Mouse (Mus musculus) cerebellum, postnatal 10 days (tissue): ENCODE data around the gene P4ha2.

Experiments used
- DNase-seq, 2 experiments: peaks; one replicate each; pipeline ENCODE4 v3.0.0; 2021; ENCODE audit warnings: mixed read lengths in 2 of 2

Gene P4ha2

DNA sequence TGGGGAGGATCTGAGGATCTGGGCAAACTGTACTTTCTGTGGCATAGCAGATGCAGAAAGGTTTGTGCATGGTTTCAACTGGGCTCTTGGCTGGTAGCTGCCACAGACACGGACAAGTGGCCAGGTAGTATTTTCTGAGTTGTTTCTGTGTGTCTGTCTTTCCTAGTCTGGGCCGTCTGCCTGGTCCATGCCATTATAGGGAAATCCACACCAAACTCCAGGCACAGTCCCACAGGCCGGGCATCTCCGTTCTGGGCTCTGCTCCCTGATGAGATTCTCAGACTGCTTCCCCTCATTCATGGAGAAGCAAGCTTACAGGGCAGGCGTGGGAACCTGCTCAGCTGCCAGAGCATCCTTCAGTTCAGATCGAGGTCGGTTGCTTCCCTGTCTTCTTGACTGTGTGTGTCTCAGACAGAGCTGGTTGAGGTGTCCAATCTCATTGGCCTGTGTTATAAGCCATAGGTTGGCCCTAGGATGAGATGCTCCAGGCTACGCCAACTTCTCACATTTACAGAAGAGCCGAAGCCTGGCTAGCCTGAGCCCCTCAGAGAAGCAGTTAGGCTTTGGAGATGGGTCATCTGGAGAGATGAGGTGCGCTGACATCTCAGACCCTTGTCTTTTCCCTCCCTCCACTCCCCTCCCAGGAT is at the start of gene P4ha2:
Gene P4ha2, plus strand, starts transcription at position 51 of the 647 bp plus-strand sequence.
- DNase-seq = peak in 1 of 2 experiments; percentile 29

DNA sequence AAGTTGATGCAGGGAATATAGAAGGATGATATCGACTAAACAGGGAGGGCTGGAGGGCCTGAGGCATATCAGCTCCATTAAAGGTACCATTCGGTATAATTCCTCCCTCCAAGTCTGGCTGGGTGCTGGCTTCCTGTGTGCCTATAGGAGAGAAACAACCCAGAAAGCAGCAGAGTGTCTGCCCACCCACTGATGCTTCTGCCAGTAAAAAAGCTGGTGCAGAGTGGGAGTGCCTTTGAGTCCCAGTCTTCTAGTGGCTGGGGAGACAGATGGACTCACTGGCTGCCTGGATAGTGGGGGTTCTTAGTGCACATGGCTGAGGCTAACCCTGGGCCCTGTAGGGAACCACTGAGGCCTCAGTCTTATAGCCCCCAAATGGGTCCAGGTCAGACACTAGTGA is 49.7 kb upstream of the P4ha2 start:
- DNase-seq = no peak

DNA sequence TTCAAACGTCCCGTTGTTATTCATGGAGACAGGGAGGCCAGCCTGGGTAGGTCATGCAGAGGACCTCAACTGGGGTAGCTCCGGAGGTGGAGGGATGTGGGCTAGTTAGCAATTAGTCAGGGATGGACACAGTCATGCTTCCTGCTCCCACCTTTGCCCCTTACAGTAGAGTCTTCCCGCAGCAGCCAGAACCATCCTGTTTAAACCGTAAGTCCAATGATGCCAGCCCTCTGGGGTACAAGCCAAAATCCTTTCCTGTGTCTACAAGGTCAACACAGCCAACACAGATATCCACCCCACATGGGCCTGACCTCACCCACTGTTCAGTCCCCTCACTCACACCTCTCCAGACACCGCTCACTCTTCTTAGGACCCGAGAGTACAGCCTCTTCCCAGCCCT is 48.7 kb upstream of the P4ha2 start:
- DNase-seq = no peak

DNA sequence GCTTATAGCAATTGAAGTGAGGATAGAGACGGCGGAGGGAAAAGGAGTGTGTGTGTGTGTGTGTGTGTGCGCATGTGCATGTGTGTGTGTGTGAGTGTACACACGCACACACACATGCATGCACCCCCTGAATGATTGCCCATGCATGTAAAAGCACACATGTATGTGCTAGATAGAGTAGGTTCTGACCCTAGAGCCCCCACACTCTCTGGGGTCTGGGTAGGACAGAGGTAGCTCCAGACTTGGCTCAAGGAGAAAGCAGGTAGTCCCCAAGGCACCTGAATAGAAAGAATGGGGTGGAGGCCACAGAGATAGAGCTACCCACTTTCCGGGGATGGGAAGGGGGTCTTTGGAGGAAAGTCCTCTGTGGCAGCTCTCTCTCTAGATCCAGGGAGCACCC is 47.8 kb upstream of the P4ha2 start:
- DNase-seq = no peak

DNA sequence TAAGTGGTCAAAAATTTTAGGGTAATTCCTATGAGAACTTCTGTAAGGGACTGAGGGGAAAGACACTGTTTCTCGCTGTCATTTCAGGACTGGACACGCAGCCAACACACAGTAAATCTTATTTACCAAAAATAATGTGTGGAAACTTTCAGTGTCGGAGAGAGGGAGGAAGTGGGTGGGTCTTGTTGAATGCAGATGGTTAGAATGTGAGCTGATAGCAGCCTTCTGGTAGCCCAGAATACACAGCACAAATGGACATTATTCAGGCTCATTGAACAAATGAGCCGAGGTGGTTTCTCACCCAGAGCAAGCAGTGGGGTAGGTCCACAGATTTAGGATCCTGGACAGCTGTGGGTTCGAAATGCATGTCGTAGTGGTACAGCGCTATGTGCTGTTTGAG is 46.8 kb upstream of the P4ha2 start:
- DNase-seq = no peak

DNA sequence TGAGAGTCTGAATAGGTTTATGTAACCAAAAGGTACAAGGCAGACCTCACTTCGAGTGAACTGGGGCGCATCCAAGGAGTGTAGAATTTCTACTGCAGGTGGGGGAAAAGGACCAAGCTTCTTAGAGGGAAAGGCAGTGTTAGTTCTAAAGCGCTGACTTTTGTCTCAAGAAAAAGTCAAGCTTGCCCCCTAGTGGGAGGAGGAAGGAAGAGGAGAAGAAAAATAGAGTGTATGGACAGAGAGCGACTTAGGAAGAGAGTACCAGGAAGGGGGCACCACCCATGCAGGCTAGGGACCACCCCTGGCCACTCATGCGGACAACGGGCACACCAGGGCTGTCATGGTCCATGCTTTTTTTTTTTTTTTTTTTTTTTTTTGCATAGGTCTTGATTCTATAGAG is 45.6 kb upstream of the P4ha2 start:
- DNase-seq = peak; percentile 83 to 90

DNA sequence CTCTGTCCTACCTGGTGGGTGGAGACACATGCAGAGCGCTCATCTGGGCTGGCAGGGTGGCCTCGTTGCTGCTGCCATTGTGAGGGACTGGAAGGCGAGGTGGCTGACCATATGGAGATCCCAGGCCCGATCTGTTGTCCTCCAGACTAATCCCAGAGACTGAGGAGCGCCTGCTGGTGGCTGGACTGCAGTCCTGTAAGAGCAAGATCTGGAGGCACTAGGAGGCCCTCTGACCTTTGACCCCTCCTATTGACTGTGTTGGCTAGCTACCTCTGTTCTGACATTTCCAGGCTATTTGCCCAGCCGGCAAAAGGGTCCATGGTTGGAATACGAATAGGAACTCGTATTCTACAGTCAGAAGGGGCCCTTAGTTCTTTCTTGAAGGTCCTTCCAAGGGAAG is 43.8 kb upstream of the P4ha2 start:
- DNase-seq = peak; percentile 81 to 84

DNA sequence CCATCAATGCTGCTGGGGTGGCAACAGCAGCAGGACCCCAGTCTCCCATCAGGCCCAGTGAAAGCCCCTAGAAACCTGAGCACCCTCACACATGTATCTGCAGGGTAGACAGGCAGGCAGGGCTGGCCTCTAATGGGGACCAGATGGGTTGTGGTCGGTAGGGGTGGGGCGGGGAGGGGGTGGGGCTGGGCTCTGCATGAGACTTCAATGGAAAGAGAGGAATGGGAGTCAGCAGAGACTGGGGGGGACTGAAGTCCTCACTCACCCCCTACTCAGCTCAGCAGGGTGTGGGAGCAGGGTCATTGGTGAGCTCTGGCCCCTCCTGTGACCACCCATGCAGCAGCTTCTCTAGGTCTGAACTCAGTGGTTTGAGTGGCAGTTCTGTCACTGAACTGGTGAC is 42.5 kb upstream of the P4ha2 start:
- DNase-seq = no peak

DNA sequence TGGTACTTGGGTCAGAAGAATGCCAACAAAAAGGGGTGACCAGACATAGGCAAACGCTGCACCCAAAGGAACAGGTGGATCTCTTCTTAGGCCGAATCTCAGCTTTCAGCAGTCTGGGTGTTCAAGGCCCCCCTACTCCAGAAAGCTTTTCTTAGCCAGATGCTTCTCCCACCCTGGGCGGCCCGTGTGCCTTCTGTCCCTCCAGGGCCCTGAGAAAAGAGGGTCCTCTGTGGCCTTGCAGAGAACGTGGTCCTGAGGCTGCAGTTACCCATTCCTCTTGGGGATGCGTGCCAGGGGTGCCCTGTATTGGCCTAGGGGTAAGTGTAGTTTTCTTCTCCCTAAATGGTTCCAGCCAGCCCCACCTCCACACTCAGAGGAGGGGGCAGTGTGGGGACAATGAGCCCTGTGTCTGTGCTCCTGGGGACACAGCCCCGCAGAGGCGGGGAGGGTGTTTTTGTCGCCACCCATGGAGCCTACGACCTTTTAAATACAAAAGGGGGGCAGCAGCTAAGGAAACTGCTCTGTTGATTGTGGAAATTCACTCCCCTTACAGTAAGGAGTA is 41.8 kb upstream of the P4ha2 start:
- peak in 1 of 2 experiments; percentile 37 for DNase-seq

DNA sequence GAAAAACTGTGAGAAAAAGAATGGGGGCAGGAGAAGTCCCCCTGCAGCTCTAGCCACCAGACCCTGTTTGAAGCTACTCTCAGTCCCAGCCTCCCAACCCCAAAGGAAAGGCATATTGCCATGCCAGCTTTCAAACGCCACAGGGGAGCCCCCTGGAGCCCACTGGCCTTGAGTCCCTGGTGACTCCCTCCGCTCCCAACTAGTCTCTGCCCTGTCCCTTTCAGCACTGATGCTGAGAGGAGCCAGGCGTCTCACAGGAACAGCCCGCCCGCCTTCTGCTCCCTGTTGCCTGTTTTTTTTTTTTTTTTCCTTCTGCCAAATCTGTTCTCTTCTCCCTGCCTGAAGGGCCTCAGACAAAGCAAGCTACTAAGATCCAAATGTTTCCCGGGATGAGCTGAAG is 41.3 kb upstream of the P4ha2 start:
- peak; percentile 61 to 63 for DNase-seq

DNA sequence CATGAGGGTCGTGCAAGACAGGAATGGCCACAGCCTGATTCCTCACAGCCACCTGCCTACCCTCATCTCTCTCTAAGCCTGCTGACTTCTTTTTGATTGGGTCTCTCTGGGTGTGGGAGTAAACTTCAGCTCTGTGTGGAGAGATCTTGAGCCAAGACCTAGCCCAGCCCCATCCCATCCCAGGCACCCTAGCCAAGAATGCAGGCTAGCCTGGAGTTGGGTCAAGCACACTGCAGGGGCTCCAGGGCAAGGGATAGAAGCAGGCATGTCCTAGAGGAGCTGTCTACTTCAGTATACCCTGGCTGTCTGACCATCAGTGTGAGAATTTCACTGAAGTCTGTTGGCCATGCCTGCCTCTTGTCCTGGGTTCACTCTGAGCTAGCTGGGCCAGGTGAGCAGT is 40.4 kb upstream of the P4ha2 start:
- peak in 1 of 2 experiments; percentile 64 for DNase-seq

DNA sequence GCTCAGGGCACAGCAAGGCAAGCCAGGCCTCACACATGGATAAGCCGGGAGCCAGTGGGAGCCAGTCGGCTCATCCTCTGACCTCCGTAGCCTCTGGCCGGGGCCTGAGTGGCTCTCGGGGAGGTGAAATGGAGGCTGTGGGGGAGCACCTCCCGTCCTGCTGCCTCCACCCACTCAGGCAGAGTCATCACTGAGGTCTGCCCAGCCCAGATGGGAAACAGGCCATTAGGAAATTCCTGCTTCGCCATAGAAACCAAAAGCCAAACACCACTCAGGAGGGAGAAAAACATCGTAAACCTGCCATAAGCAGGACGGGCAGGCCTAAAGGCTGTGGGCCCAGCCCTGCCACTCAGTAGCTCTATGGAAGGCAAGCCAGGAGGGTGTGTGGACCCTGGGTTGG is 39.6 kb upstream of the P4ha2 start:
- no peak for DNase-seq

DNA sequence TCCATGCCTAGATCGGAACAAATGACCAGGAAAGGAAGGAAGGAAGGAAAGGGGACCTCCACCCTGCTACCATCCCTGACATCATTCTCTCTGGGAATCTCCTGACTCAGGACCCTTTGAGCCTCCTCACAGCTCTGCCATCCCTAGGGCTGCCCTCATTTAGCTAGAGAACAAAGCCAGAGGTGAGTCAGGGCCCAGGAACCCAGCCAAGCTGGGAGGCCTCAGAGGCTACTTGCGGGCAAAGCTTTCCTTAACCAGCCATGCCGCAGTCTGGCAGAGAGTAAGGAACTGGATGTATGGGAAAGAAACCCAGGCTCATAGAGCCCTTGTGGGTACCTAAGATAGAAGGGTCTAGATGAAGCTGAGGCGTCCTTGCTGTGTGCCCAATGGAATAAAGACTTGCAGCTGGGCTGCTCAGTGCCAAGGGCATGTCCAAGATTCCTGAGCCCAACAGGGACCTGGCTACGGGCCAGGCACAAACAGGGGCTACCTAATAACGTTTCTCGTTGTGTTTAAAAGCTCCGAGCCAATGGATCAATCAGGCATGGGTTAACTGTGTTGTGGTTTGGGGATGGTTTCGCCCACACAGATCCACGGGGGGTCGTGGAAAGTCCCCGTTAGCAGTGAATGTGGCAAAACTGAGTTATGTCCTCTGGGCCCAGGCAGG is 37.7 kb upstream of the P4ha2 start:
- DNase-seq = peak; percentile 63 to 65

DNA sequence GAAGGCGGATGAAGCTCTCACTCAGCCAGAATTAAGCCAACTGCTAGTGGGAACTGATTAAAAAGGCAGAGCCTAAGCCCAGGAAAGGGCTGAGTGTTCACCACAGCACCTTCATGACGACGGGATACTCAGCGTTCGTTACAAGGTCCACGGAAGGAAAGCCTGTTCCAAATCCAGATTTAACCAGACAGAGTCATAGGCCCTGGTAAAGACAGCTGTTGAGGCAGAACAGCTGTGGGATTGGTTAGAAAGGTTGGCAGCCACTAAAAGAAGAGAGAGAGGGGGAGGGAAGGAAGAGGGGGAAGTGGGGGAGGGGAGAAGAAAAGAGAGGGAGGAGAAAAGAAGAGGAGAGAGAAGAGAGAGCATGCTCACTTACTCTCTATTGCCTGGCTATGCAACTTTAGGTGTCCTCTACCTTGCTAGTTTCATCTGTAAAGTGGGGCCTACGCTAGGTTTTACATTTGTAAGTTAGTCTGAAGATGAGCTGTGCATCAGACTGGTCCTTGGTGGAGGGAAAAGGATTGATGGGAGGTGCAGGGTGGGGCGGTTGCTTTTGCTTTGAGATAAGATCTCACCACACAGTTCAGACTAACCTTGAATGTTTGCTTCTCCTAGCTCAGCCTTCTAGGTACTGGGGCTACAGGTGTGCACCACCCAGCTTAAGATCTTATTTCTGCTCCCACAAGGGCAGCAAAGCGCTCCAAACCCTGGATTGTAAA is 37.0 kb upstream of the P4ha2 start:
- DNase-seq = no peak

DNA sequence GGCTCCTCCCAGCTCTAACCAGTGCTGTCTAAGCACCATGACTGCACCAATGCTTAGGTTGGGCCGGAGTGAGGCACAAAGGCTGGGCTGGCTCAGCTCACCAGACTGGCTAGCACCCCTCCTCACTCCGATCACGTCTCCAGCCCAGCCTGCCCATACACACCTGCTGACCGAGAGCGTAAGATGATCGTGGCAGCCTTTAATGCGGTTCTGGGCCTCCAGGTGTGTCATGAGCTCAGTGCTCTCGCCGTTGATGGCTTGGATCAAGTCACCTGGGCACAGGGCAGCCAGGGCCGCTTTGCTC is 36.5 kb upstream of the P4ha2 start:
- no peak for DNase-seq

DNA sequence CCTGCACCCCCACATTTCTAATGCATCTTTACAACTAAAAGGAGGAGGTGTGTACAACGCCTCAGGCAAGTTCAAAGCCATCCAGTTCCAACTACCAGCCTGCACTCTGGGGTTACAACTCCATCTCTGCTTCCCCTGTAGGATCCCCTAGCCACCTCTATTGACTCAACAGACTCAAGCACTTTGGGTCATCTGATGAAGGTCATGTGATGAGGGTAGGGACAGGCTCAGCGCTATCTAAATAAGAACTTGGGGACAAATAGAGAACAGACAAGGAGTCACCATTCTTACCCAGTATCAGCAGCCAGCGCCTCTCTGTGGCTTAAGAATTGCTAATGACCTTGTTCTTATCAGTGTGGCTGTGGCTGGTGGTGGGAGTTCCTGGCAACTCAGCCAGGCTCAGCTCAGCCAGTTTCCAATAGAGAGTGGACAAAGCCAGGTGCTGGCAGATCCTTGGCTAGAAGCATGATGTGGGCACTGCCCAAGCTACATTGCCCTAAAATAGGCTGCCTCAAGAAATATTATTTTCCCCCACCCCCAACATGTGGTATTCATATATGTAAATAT is 35.4 kb upstream of the P4ha2 start:
- DNase-seq = peak in 1 of 2 experiments; percentile 60

DNA sequence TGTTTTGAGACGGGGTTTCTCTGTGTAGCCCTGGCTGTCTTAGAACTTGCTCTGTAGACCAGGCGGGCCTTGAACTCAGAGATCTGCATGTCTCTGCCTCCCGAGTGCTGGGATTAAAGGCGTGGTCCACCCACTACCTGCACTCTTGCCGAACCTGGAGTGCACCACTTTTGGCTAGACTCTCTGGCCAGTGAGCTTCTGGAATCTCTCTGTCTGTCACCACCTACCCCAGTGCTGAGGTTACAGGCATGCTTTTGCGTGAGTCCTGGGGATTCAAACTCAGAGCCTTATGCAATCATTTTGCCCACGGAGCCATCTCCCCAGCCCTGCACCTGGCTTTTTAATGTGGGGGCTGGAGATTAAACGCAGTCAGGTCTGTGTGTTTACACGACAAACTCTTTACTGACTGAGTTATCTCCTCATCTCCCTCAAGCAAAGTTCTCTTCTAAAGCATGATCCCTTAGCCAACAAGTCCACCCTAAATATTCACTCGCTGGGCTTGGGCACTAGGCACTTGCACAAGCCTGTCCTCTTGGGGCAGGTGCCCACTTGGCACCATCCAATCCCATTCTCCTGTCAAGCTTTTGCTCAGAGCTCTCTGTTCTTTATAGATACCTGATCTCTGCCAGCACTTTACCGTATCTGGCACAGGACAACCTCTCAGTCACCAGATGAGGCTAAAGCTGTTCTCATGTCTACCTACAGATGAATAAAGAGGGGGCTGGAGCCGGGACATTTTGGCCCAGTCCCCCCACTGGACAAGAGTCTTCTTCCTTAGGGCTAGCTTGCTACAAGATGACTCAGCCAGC is 34.6 kb upstream of the P4ha2 start:
- DNase-seq = no peak

DNA sequence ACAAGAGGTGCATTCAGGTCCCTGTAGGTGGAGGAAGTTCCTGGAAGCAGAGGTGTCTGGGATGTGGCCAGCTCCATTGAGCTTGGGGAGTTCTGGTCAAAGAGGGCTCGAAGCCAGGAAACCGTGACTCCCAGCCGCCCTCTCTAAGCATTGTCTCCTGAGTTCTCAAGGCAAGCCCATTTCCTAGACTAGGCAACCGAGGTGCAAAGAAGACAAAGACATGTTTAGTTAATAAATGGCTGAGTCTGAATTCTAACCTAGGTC is 34.0 kb upstream of the P4ha2 start:
- peak in 1 of 2 experiments; percentile 37 for DNase-seq

DNA sequence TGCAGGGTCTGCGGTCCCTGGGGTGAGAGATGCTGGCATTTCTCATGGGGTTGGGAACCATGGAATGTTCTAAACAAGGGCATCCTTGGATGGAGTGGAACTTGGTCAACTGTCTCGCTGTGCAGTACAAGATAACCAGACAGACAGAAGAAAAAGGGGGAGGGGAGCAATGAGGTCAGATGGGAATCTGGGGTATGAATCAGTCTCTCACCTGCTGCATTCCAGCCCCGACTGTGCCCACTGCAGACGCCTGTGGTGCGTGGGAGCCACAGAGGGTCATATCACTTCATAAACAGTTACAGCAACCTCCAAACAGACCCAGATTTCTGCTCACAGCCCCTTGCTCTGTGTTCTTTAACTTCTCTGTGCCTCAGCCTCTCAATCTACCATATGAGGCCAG is 33.5 kb upstream of the P4ha2 start:
- DNase-seq = no peak

DNA sequence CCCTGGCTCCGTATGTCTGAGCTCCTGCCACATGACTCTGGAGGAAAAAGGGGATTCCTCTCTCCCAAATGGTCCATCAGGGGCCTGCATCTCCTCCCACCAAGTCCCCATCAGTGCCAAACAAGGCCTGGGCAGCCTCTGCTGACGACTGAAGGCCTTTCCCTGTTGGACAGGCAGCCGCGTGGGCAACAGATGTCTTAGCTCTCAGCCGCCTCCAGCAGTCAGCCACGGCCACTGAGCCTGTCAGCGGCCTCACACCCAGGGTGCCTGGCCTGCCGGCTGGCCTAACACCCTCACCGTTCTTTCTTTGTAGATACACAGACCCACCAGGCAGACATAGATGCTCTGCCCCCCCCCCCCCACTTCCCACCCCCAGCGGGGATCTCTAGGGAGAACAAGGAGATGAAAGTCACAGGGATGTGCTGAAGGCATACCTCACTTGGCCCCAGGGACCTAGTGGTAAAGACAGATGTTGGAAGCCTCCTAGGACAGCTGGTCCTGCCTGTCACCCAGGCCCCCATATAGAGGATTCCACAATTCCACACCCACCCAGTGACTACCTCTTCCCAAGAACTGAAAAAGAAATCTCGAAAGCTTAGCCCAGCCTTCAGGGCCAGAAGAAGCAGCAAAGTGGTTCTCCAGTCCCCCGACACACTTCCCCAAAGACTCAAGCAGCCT is 32.4 kb upstream of the P4ha2 start:
- DNase-seq = peak in 1 of 2 experiments; percentile 66

DNA sequence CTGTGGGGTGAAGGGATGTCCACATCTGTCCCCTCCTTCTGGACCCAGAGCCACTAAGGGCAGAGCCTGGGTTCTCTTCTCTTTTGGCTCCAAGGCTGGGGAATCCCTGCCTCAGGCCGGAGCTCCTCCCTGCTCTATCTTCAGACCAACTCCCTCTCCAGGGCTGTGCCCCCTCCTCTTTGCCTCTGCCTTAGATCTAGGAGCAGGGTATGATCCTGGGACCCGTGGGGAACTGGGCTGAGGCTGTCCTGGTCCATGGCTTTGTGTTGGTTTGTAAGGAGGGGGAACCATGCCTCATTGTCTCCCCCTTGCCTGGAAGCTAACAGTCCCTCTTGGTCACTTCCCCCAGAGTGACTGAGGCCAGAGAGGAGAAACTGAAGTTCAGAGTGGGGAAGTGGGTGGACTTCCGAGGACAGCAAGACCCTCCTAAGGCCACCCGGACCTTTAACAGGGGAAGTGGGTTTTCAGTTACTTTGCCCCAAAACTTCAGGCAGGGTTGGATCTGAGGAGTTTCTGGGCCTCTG is 31.8 kb upstream of the P4ha2 start:
- DNase-seq = no peak
